ENCODE assay signal across 11 mouse cellular contexts in the genomic region with DNA sequence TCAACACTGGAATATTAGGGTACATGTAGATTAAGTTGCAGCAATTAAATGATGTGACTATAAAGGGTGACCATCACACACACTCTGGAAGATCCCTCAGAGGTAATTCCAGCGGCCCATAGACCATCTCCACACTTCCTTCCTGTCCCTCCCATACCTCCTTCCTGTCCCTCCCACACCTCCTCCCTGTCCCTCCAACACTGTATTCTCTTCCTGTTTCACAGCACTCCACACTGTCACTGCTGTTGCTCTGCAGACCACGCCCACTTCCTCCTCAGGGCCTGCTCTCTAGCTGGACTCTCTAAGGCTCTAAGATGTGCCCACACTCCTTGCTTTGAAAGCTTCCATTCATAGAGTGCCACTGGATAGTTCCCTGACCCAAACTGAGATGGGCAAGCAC. TPM values are rescaled to one million over a fixed set of nuclear protein-coding genes. Genes with fewer than 3 reads are reported as not detected.
A peak's percentile ranks its signal among the peaks of the same experiment; 100 is the strongest.
DNase-seq lines count a peak whose midpoint lies in the region; ATAC-seq and TF ChIP-seq lines count a peak whose summit lies in the region.
"Had no signal": no experiment of that assay in that cellular context is flagged by ENCODE, and none has a peak within 500 bp of the region (broad histone marks: within the 10 kb centered on the region; RNA-seq: fewer than 3 reads in every experiment).

No protein-coding gene starts in this region.

- no peaks in the 10 kb centered on the region for H3K27me3 ChIP-seq in heart, adult 2 months (ENCODE audit: control insufficient read depth, insufficient read depth, low read length)
- H3K27me3 ChIP-seq in heart, embryonic 12.5 days (replicated peaks) = no peaks in the 10 kb centered on the region
- no peaks in the 10 kb centered on the region for H3K27me3 ChIP-seq in G1E (ENCODE audit: insufficient read depth, low read length)
- no peaks in the 10 kb centered on the region for H3K27me3 ChIP-seq in neural tube, embryonic 15.5 days (replicated peaks)
- H3K27me3 ChIP-seq in midbrain, embryonic 13.5 days = no peaks in the 10 kb centered on the region
- H3K27me3 ChIP-seq: limb, embryonic 13.5 days had no signal

- H3K79me2 ChIP-seq in heart, adult 2 months (replicated peaks; ENCODE audit: control insufficient read depth, insufficient read depth, low read length) = no peaks in the 10 kb centered on the region

- DNase-seq in heart, adult 2 months = peak; percentile 21 to 36
- DNase-seq in G1E (ENCODE audit: low spot score) = peak; percentile 57
- DNase-seq in kidney, postnatal 4 days = peak; percentile 22 to 47
- DNase-seq in spleen, postnatal 36 days (ENCODE audit: low spot score in 2 of 2) = peak; percentile 74 to 77
- no peak for DNase-seq in right cerebral cortex, adult 18-20 months

- H3K9ac ChIP-seq in heart, adult 2 months (ENCODE audit: low read depth, low read length) = no peak overlapping the region
- no peak overlapping the region for H3K9ac ChIP-seq in heart, embryonic 12.5 days
- H3K9ac ChIP-seq in neural tube, embryonic 15.5 days (replicated peaks) = no peak overlapping the region
- no peak overlapping the region for H3K9ac ChIP-seq in midbrain, embryonic 13.5 days (replicated peaks)
- H3K9ac ChIP-seq: limb, embryonic 13.5 days had no signal

- 38% methylated on average over 2 of the region's 2 CpGs for WGBS in heart, adult 2 months
- WGBS in heart, embryonic 12.5 days = 46% methylated on average over 2 of the region's 2 CpGs
- 80% methylated on average over 2 of the region's 2 CpGs for WGBS in neural tube, embryonic 15.5 days
- WGBS in midbrain, embryonic 13.5 days = 84% methylated on average over 2 of the region's 2 CpGs

- no peak overlapping the region for H3K4me2 ChIP-seq in heart, embryonic 12.5 days
- no peak overlapping the region for H3K4me2 ChIP-seq in neural tube, embryonic 15.5 days
- no peak overlapping the region for H3K4me2 ChIP-seq in midbrain, embryonic 13.5 days (replicated peaks)
- H3K4me2 ChIP-seq: limb, embryonic 13.5 days had no signal

- no peak for TF ChIP-seq POLR2A in heart, adult 2 months (IDR thresholded peaks at IDR 0.05; ENCODE audit: insufficient read depth, low read depth, low read length)

- intact Hi-C loops in heart, adult 2 months (cut with DNase I) = no loop called here

- H3K4me3 ChIP-seq in heart, adult 2 months = no peak overlapping the region
- H3K4me3 ChIP-seq in heart, embryonic 12.5 days = no peak overlapping the region
- H3K4me3 ChIP-seq in G1E (ENCODE audit: low read depth, low read length) = peak overlapping the region; percentile 37; the same call in 1 of the 2 replicates
- no peak overlapping the region for H3K4me3 ChIP-seq in neural tube, embryonic 15.5 days (replicated peaks)
- H3K4me3 ChIP-seq in midbrain, embryonic 13.5 days (replicated peaks) = no peak overlapping the region
- H3K4me3 ChIP-seq: limb, embryonic 13.5 days had no signal

- TF ChIP-seq EP300 in heart, adult 2 months (IDR thresholded peaks at IDR 0.05; ENCODE audit: insufficient read depth, low read depth, low read length) = no peak

- peaks cover 14% of the 10 kb centered on the region for H3K9me3 ChIP-seq in heart, embryonic 12.5 days (replicated peaks)
- peaks cover 3% of the 10 kb centered on the region for H3K9me3 ChIP-seq in G1E (replicated peaks)
- H3K9me3 ChIP-seq in neural tube, embryonic 15.5 days (replicated peaks) = no peaks in the 10 kb centered on the region
- H3K9me3 ChIP-seq in midbrain, embryonic 13.5 days = no peaks in the 10 kb centered on the region

- H3K36me3 ChIP-seq in heart, adult 2 months (ENCODE audit: control insufficient read depth, insufficient read depth, low read length) = no peaks in the 10 kb centered on the region
- no peaks in the 10 kb centered on the region for H3K36me3 ChIP-seq in heart, embryonic 12.5 days
- no peaks in the 10 kb centered on the region for H3K36me3 ChIP-seq in G1E (replicated peaks)
- no peaks in the 10 kb centered on the region for H3K36me3 ChIP-seq in neural tube, embryonic 15.5 days
- H3K36me3 ChIP-seq in midbrain, embryonic 13.5 days = no peaks in the 10 kb centered on the region
- H3K36me3 ChIP-seq: limb, embryonic 13.5 days had no signal

- ATAC-seq in heart, embryonic 12.5 days (ENCODE audit: insufficient number of reproducible peaks, low FRiP score) = no peak
- ATAC-seq in G1E (ENCODE audit: extremely low read depth, insufficient number of reproducible peaks, low FRiP score, poor library complexity, severe bottlenecking) = peak; percentile 100
- no peak for ATAC-seq in neural tube, embryonic 15.5 days (ENCODE audit: low FRiP score)
- ATAC-seq in midbrain, embryonic 13.5 days = no peak

- no peaks in the 10 kb centered on the region for H3K4me1 ChIP-seq in heart, adult 2 months (ENCODE audit: control insufficient read depth, insufficient read depth, low read length)
- no peaks in the 10 kb centered on the region for H3K4me1 ChIP-seq in heart, embryonic 12.5 days (replicated peaks)
- H3K4me1 ChIP-seq in G1E (ENCODE audit: insufficient read depth, low read depth, low read length) = peaks cover 11% of the 10 kb centered on the region
- no peaks in the 10 kb centered on the region for H3K4me1 ChIP-seq in neural tube, embryonic 15.5 days
- H3K4me1 ChIP-seq in midbrain, embryonic 13.5 days (replicated peaks) = no peaks in the 10 kb centered on the region
- H3K4me1 ChIP-seq: limb, embryonic 13.5 days had no signal

- TF ChIP-seq CTCF in heart, adult 2 months (IDR thresholded peaks at IDR 0.05) = no peak
- TF ChIP-seq CTCF in G1E (IDR thresholded peaks at IDR 0.05; ENCODE audit: low read depth, low read length) = no peak

- no peak overlapping the region for H3K27ac ChIP-seq in heart, adult 2 months
- H3K27ac ChIP-seq in heart, embryonic 12.5 days (ENCODE audit: poor library complexity, severe bottlenecking) = no peak overlapping the region
- H3K27ac ChIP-seq in neural tube, embryonic 15.5 days (replicated peaks) = no peak overlapping the region
- no peak overlapping the region for H3K27ac ChIP-seq in midbrain, embryonic 13.5 days
- H3K27ac ChIP-seq: limb, embryonic 13.5 days had no signal

RNA-seq across cellular contexts. Expression of a gene that starts 13.5 kb away (rescaled TPM):
- not detected for total RNA-seq in heart, adult 2 months (2021)
- not detected in 2 replicates for polyA plus RNA-seq in heart, adult 2 months (2012; rRNA removed)
- polyA plus RNA-seq in heart, embryonic 12.5 days (2016; fragmentation: Nextera tagmentation; extraction: Ambion mirVana) = not detected in 2 replicates
- total RNA-seq in G1E (2014; fragmentation: Nextera tagmentation) (not detected in 2 replicates), G1E (2017) (0.12 and 0.22 TPM in 2 replicates)
- polyA plus RNA-seq in G1E (2012) = not detected in 2 replicates
- polyA plus RNA-seq in neural tube, embryonic 15.5 days (2015; fragmentation: Nextera tagmentation; extraction: Ambion mirVana) = 0.20 and 0.41 TPM in 2 replicates
- not detected in 2 replicates for polyA plus RNA-seq in midbrain, embryonic 13.5 days (2015; fragmentation: Nextera tagmentation; extraction: Ambion mirVana)
- polyA plus RNA-seq: embryonic facial prominence, embryonic 11.5 days; heart, embryonic 16.5 days; limb, embryonic 13.5 days had no signal

RNA-seq across cellular contexts. Expression of a gene that starts 37.9 kb away (rescaled TPM):
- total RNA-seq in heart, adult 2 months (2021) = 10 to 100 TPM; 26.9 to 33.0 TPM
- 21.8 and 41.1 TPM in 2 replicates for polyA plus RNA-seq in heart, adult 2 months (2012; rRNA removed)
- polyA plus RNA-seq in heart, embryonic 12.5 days (2016; fragmentation: Nextera tagmentation; extraction: Ambion mirVana) = 53.5 and 59.6 TPM in 2 replicates
- 51.0 and 60.9 TPM in 2 replicates for total RNA-seq in G1E (2014; fragmentation: Nextera tagmentation)
- total RNA-seq in G1E (2017) = 59.8 and 64.2 TPM in 2 replicates
- polyA plus RNA-seq in G1E (2012) = 11.9 and 12.6 TPM in 2 replicates
- 91.8 and 92.1 TPM in 2 replicates for polyA plus RNA-seq in neural tube, embryonic 15.5 days (2015; fragmentation: Nextera tagmentation; extraction: Ambion mirVana)
- polyA plus RNA-seq in midbrain, embryonic 13.5 days (2015; fragmentation: Nextera tagmentation; extraction: Ambion mirVana) = 77.8 and 77.9 TPM in 2 replicates

RNA-seq across cellular contexts. Expression of a gene that starts 42.9 kb away (rescaled TPM):
- total RNA-seq in heart, adult 2 months (2021) = 1 to 10 TPM; 3.5 to 4.0 TPM
- polyA plus RNA-seq in heart, adult 2 months (2012; rRNA removed) = 1.1 and 1.8 TPM in 2 replicates
- 1.0 TPM in 2 replicates for polyA plus RNA-seq in heart, embryonic 12.5 days (2016; fragmentation: Nextera tagmentation; extraction: Ambion mirVana)
- total RNA-seq in G1E (2014; fragmentation: Nextera tagmentation) (0.29 and 1.4 TPM in 2 replicates), G1E (2017) (2.9 and 4.3 TPM in 2 replicates)
- polyA plus RNA-seq in G1E (2012) = 0.02 TPM in 2 replicates
- 14.0 and 17.4 TPM in 2 replicates for polyA plus RNA-seq in neural tube, embryonic 15.5 days (2015; fragmentation: Nextera tagmentation; extraction: Ambion mirVana)
- 2.1 and 2.6 TPM in 2 replicates for polyA plus RNA-seq in midbrain, embryonic 13.5 days (2015; fragmentation: Nextera tagmentation; extraction: Ambion mirVana)
